Mouse (Mus musculus) heart, adult 8-10 months (tissue): ENCODE data around the gene Pdlim5. TPM values are rescaled to one million over a fixed set of nuclear protein-coding genes. Genes with fewer than 3 reads are reported as not detected.

Experiments used
- total RNA-seq, 4 experiments: library from RNA; stranded (reverse); gene quantifications; 2 replicates each; pipeline ENCODE4 v1.2.4; 2022

The Pdlim5 gene
- total RNA-seq, 4 experiments from 2014 or later, result 698 to 745 (median 734) TPM

Other genes with a start within 250 kb of the Pdlim5 start
- under 1 TPM; 0.22 to 0.35 (median 0.24) TPM for gene Bmpr1b, start 226.3 kb downstream of the Pdlim5 start, total RNA-seq
- gene Gbp5, start 98.3 kb upstream of the Pdlim5 start, total RNA-seq, result 1 to 10 TPM; 6.6 to 8.4 (median 7.6) TPM
- 1 to 10 TPM; 6.2 to 8.1 (median 7.3) TPM for gene Gbp7, start 134.6 kb upstream of the Pdlim5 start, total RNA-seq
- 10 to 100 TPM in 1 of 4 experiments, 1 to 10 TPM in 3; 8.1 to 10.6 (median 8.9) TPM for gene Gbp3, start 164.3 kb upstream of the Pdlim5 start, total RNA-seq
- under 1 TPM in 2 of 4 experiments, not detected in 2; 0.19 to 0.52 TPM for gene Gbp2b, start 199.2 kb upstream of the Pdlim5 start, total RNA-seq
- gene Gbp2, start 224.9 kb upstream of the Pdlim5 start, total RNA-seq, result 10 to 100 TPM; 10.2 to 12.4 (median 11.5) TPM